Mouse (Mus musculus): ENCODE results near the gene Gatd1. TPM values are rescaled to one million over a fixed set of nuclear protein-coding genes. Genes with fewer than 3 reads are reported as not detected.

Gatd1 gene
- total and polyA plus RNA-seq, 3 experiments, result 21.6 to 35.9 TPM; not detected in 1

GRCm38 (mm10) chr7:141423811-141424210 lies 9.9 kb upstream of the Gatd1 start:
- Histone ChIP-seq H3K9me3 (replicated peaks; ENCODE audit: insufficient read depth, low read length) (no peaks in the 10 kb centered on the region), H3K9ac (ENCODE audit: control insufficient read depth, low read depth, low read length, poor library complexity, severe bottlenecking) (no peak overlapping the region), H3K4me3 (ENCODE audit: control insufficient read depth in 1 of 2, insufficient read depth in 1 of 2, low read depth in 2 of 2, low read length in 2 of 2) (no peak overlapping the region), H3K79me2 (ENCODE audit: control insufficient read depth, insufficient read depth, low read length, poor library complexity) (no peaks in the 10 kb centered on the region), H3K36me3 (ENCODE audit: control insufficient read depth in 1 of 2, insufficient read depth in 2 of 2, low read length in 2 of 2) (peaks cover 0 to 1% of the 10 kb centered on the region in 2 experiments; a peak in 1 of 4 replicates), H3K27ac (ENCODE audit: control insufficient read depth, low read depth, low read length) (no peak overlapping the region), H3K4me1 (ENCODE audit: control insufficient read depth in 1 of 2, insufficient read depth in 2 of 2, low read length in 2 of 2) (peaks cover under 1 to 4% of the 10 kb centered on the region in 2 experiments; a peak in 3 of 4 replicates), H3K27me3 (ENCODE audit: control insufficient read depth in 1 of 2, insufficient read depth in 2 of 2, low read length in 2 of 2) (no peaks in the 10 kb centered on the region; a peak in 1 of 4 replicates)
- TF ChIP-seq JUND (IDR thresholded peaks at IDR 0.05; ENCODE audit: low read depth, low read length), result 0 out of 2 replicates have a peak, but pooled peaks have one; percentile 71
- TF ChIP-seq BHLHE40 (IDR thresholded peaks at IDR 0.05; ENCODE audit: borderline replicate concordance, low read depth, low read length), result no peak
- DNase-seq (ENCODE audit: low read depth, low spot score), result no peak

GRCm38 (mm10) chr7:141420030-141420702 lies 6.2 kb upstream of the Gatd1 start:
- no peak overlapping the region for H3K9ac ChIP-seq (ENCODE audit: control insufficient read depth, low read depth, low read length, poor library complexity, severe bottlenecking)
- H3K4me1 ChIP-seq (ENCODE audit: control insufficient read depth in 1 of 2, insufficient read depth in 2 of 2, low read length in 2 of 2), result peaks cover 5 to 11% of the 10 kb centered on the region in 2 experiments; a peak in 3 of 4 replicates
- DNase-seq (ENCODE audit: low read depth, low spot score), result no peak
- no peaks in the 10 kb centered on the region for H3K9me3 ChIP-seq (replicated peaks; ENCODE audit: insufficient read depth, low read length)
- peaks cover 0 to 6% of the 10 kb centered on the region in 2 experiments; a peak in 2 of 4 replicates for H3K36me3 ChIP-seq (ENCODE audit: control insufficient read depth in 1 of 2, insufficient read depth in 2 of 2, low read length in 2 of 2)
- TF ChIP-seq MXI1 (IDR thresholded peaks at IDR 0.05; ENCODE audit: low read depth, low read length) (no peak), HCFC1 (IDR thresholded peaks at IDR 0.05; ENCODE audit: low read depth, low read length) (no peak), MAFK (IDR thresholded peaks at IDR 0.05; ENCODE audit: borderline replicate concordance, low read depth, low read length) (no peak)
- no peaks in the 10 kb centered on the region for H3K79me2 ChIP-seq (ENCODE audit: control insufficient read depth, insufficient read depth, low read length, poor library complexity)
- H3K4me3 ChIP-seq (ENCODE audit: control insufficient read depth in 1 of 2, insufficient read depth in 1 of 2, low read depth in 2 of 2, low read length in 2 of 2), result no peak overlapping the region
- no peaks in the 10 kb centered on the region; a peak in 1 of 4 replicates for H3K27me3 ChIP-seq (ENCODE audit: control insufficient read depth in 1 of 2, insufficient read depth in 2 of 2, low read length in 2 of 2)
- no peak overlapping the region for H3K27ac ChIP-seq (ENCODE audit: control insufficient read depth, low read depth, low read length)

- no peaks in the 10 kb centered on the region; the same call in 1 of the 2 replicates for H3K79me2 ChIP-seq (ENCODE audit: control insufficient read depth, insufficient read depth, low read length, poor library complexity)
- no peak for TF ChIP-seq USF2 (IDR thresholded peaks at IDR 0.05; ENCODE audit: borderline replicate concordance in 1 of 2, insufficient read depth in 1 of 2, low read depth in 1 of 2, low read length in 2 of 2)
- TF ChIP-seq TAL1 (IDR thresholded peaks at IDR 0.05; ENCODE audit: low read length), result 0 out of 2 replicates have a peak, but pooled peaks have one; percentile 4
- no peak for TF ChIP-seq GATA1 (IDR thresholded peaks at IDR 0.05; ENCODE audit: low read depth, low read length)
- TF ChIP-seq MYC (IDR thresholded peaks at IDR 0.05; ENCODE audit: low read depth, low read length), result 0 out of 2 replicates have a peak, but pooled peaks have one; percentile 30
- no peak for TF ChIP-seq UBTF (IDR thresholded peaks at IDR 0.05; ENCODE audit: borderline replicate concordance, insufficient read depth, low read depth, low read length)
- peak; percentile 28; the same call in 1 of the 2 replicates for TF ChIP-seq ELF1 (IDR thresholded peaks at IDR 0.05; ENCODE audit: low read depth, low read length)
- no peak for TF ChIP-seq RAD21 (IDR thresholded peaks at IDR 0.05; ENCODE audit: low read depth, low read length)
- no peak for TF ChIP-seq CHD2 (IDR thresholded peaks at IDR 0.05; ENCODE audit: low read length)
- peak; percentile 46; the same call in 1 of the 2 replicates for TF ChIP-seq MXI1 (IDR thresholded peaks at IDR 0.05; ENCODE audit: low read depth, low read length)
- TF ChIP-seq CHD1 (IDR thresholded peaks at IDR 0.05; ENCODE audit: low read depth, low read length), result no peak
- H3K9ac ChIP-seq (ENCODE audit: control insufficient read depth, low read depth, low read length, poor library complexity, severe bottlenecking), result peak overlapping the region; percentile 47
- peak; percentile 93 for DNase-seq (ENCODE audit: low read depth, low spot score)
- no peak overlapping the region for H3K27ac ChIP-seq (ENCODE audit: control insufficient read depth, low read depth, low read length)
- H3K4me1 ChIP-seq (ENCODE audit: control insufficient read depth in 1 of 2, insufficient read depth in 2 of 2, low read length in 2 of 2), result peaks cover 5 to 15% of the 10 kb centered on the region in 2 experiments; a peak in 3 of 4 replicates
- H3K4me3 ChIP-seq (ENCODE audit: control insufficient read depth in 1 of 2, insufficient read depth in 1 of 2, low read depth in 2 of 2, low read length in 2 of 2), result peak overlapping the region; percentile 7 to 33
- no peaks in the 10 kb centered on the region for H3K9me3 ChIP-seq (replicated peaks; ENCODE audit: insufficient read depth, low read length)
- H3K27me3 ChIP-seq (ENCODE audit: control insufficient read depth in 1 of 2, insufficient read depth in 2 of 2, low read length in 2 of 2), result no peaks in the 10 kb centered on the region; a peak in 1 of 4 replicates
- H3K36me3 ChIP-seq (ENCODE audit: control insufficient read depth in 1 of 2, insufficient read depth in 2 of 2, low read length in 2 of 2), result peaks cover 0 to 11% of the 10 kb centered on the region in 2 experiments; a peak in 2 of 4 replicates
Measured at GRCm38 (mm10) chr7:141418970-141419369, 5.0 kb upstream of the Gatd1 start.
